Mouse (Mus musculus) layer of hippocampus, adult 11-12 months (tissue): Measurements from ENCODE around the gene Ncs1.

Experiments used
- DNase-seq: peaks from one replicate; pipeline ENCODE4 v3.0.0; 2022; ENCODE audit warnings: low spot score

Gene Ncs1

GRCm38 (mm10) chr2:31245491-31246141 is at the start of gene Ncs1:
Ncs1 (plus strand) TSS chr2:31245823.
- peak; percentile 82 for DNase-seq

DNA sequence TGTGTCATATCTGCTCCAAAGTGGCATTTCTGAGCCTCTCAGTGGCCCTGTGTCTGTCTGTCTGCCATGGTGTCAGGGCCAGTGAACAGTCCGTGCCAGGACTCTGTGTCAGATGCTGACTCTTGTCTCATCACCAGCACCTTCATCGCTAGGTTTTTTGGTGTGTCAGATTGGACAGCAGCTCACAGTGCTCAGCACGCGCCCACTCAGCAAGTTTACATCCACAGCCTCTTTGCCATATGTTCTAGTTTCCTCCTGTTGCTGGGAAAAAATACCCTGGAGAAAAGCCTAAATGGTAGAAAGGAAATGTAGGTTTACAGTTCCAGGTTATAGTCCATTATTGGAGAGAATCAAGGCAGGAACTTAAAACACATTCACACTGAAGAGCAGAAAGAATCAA is 47.0 kb upstream of the Ncs1 start:
- DNase-seq: peak; percentile 42

DNA sequence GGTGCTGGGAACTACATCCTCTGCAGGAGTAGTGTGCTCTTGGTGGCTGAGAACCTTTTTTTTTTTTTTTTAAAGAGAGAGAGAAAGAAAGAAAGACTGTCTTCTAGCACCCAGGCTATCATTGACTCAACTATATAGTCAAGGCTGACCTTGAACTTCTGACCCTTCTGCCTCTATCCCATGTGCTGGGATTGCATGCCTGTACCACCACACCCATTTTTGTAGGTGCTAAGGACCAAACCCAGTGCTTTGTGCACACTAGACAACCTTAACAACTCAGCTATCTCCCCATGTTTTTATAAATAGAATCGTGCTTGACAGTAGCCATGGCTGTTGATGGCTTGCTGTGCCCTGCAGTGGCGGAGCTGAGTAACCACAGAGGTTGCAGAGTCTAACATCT is 45.6 kb upstream of the Ncs1 start:
- no peak for DNase-seq

- DNase-seq: no peak
These were observed 43.8 kb upstream of the Ncs1 start for GRCm38 (mm10) chr2:31201851-31202250.

GRCm38 (mm10) chr2:31202357-31202756 is 43.3 kb upstream of the Ncs1 start:
- DNase-seq: no peak

GRCm38 (mm10) chr2:31202956-31203355 is 42.7 kb upstream of the Ncs1 start:
- DNase-seq: no peak

- no peak for DNase-seq
These were observed 40.9 kb upstream of the Ncs1 start for GRCm38 (mm10) chr2:31204677-31205076.

GRCm38 (mm10) chr2:31206211-31206610 is 39.4 kb upstream of the Ncs1 start:
- no peak for DNase-seq

DNA sequence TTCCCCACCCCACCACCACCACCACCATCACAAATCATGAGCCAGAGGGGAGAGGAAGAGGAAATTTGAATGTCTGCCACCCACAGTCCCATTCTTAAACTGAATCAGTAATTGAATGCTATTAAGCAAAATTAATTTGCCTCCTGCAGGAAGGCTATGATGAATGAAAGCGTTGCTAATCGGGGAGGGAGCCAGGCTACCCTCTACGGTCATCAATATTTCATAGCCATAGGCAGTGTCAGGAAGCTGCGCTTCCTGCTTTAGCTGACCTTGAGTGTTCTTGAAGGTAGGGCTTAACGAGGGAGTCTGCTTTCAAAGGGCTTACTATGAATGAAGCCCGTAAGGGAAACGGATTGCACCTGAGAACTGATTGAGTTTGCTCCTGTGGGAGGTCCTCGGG is 38.7 kb upstream of the Ncs1 start:
- DNase-seq: no peak

- no peak for DNase-seq
These were observed 37.0 kb upstream of the Ncs1 start for GRCm38 (mm10) chr2:31208544-31209142.

DNA sequence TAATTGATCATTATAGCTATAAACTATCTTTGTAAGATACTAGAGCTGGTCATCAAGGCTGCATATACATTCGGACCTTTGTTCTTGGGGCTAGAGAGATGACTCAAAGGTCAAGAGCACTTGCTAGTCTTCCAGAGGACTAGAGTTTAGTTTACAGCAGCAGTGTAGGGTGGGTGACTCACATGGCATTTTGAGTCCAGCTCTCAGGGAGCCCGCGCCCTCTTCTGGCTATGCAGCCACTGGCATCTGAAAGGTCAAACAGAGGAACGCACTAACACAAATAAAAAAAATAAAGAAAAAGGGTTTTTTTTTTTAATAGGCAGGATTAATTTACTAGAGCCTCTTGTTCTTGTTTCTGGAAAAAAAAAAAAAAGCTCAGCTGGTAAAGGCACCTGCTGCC is 36.1 kb upstream of the Ncs1 start:
- DNase-seq: no peak

DNA sequence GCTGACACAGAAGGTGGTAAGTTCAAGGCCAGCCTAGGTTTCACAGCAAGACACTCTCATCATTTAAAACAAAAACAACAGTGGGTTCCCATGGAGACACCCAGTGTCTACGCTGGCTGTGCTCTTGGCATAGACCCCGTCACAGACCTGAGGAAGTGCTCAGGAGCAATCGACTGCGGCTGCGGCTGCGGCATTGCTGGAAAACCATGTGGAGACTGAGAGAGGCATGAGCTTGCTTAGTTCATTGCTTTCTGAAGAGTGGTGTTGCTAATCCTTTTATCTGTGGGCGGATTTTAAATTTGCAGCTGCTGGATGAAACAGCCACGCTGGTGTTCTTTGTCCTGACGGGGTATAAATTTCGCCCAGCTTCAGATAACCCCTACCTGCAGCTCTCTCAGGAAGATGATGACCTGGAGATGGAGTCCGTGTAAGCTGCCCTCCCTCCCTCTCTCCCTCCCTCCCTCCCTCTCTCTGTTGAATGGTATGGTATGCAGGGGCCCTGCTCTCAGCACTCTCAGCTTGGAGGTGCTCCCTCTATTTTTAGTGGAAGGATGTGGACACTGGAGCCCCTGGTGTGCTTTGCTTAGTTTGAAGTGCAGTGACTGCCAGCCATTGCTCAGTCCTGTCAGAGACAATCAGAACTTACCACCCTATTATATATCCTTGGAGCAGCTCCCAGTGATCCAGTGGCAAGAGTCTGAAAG is 35.3 kb upstream of the Ncs1 start:
- DNase-seq: no peak

- DNase-seq: no peak
These were observed 34.4 kb upstream of the Ncs1 start for GRCm38 (mm10) chr2:31211204-31211603.

DNA sequence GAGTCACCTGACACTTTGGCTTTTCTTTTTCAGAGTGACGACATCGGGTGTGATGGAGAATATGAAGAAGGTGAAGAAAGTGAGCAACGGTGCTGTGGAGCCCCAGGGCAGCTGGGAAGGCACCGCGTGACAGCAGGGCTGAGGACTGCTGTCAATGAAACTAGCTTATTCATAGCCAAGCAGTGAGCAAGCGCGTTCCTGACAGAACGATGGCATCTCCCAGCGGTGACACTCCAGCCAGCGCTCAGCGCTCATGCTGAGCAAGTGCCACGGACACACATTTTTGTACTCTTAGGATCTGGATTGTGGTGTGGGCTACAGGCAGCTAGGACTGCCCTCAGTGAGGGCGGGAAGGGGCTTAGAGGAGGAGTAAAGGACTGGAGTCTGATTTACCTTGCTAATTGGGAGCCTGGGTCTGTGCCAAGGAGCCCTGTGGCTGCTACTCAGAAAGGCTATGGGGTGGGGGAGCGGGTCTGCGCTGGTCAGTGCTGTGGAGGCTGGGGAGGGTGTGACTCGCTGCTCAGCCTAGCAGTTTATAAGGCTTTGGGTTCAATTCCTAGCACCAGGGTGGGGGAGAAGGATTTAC is 31.3 kb upstream of the Ncs1 start:
- DNase-seq: no peak

GRCm38 (mm10) chr2:31218611-31219010 is 27.0 kb upstream of the Ncs1 start:
- DNase-seq: no peak

- DNase-seq: no peak
These were observed 26.2 kb upstream of the Ncs1 start for GRCm38 (mm10) chr2:31219470-31219869.

DNA sequence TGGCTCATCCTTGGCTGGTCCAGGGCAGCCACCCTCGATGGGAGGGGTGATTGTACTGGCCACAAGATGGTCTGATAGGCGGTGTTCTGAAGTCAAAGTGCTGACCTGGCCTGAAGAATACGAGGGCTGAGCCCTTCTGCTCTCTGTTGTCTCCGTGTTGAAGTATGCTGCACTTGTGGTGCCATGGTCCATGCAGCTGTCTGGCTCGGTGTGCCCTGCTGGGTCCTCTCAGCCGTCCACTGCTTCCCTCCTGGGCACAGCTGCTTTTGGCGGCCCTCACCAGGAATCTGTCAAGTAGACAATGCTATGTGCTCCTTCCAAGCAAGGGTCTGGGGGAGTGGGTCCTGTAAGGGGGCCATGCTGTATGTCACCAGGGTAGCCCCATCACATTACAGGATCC is 24.8 kb upstream of the Ncs1 start:
- DNase-seq: no peak

DNA sequence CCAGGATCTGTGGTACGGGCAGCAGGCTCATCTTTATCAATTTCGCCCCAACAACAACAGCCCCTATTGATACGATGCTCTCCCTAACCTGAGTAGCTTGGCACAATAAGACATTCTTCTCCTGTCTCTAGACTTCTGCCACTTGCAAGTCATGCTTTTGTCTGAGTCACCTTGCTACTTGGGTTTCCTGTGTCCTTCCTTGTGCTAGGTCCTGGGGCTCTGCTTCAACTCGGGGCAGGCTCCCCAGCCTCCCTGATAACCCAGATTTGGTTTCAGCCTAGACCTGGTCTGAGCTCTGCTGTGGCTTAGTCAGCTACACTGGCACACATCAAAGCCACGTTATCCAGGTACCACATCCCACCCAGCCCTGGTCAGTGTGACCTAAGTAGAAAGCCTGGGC is 24.0 kb upstream of the Ncs1 start:
- no peak for DNase-seq

DNA sequence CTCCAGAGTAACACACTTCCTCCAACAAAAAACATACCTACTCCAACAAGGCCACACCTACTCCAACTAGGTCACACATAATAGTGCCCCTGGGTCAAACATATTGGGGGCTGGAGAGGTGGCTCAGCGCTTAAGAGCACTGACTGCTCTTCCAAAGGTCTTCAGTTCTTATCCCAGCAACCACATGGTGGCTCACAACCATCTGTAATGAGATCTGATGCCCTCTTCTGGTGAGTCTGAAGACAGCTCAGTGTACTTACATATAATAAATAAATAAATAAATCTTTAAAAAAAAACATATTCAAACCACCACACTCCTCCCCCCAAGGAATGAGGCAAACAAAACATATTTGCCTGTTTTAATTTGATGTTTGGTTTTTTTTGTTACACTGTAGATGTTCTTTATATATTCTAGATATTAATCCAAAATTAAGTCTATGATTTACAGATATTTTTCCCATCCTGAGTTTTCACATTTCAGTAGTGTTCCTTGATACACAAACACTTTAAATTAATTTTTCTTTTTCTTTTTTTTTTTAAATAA is 16.8 kb upstream of the Ncs1 start:
- no peak for DNase-seq

DNA sequence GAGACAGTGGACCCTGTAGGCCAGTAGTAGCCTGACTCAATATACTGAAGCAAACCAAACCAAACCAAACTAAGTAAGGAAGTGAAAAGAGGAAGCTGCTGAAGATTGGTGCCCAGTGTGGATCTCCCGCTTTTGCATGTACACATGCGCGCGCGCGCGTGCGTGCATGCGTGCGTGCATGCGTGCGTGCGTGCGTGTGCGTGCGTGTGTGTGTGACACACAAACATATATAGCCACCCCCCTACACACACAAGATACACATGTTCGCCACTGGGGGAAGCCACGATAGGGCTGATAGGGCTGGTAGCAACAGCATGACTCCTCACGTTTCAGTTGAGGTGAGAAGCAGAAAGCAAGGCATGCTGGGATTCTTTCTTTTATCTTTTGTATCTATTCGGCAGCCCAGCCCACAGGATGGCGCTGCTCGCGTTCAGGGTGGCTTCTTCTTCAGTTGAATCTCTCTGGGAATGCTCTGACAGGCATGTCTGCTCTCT is 6.4 kb upstream of the Ncs1 start:
- DNase-seq: no peak

- no peak for DNase-seq
These were observed 5.8 kb upstream of the Ncs1 start for GRCm38 (mm10) chr2:31239833-31240232.

GRCm38 (mm10) chr2:31241639-31242038 is 4.0 kb upstream of the Ncs1 start:
- no peak for DNase-seq

DNA sequence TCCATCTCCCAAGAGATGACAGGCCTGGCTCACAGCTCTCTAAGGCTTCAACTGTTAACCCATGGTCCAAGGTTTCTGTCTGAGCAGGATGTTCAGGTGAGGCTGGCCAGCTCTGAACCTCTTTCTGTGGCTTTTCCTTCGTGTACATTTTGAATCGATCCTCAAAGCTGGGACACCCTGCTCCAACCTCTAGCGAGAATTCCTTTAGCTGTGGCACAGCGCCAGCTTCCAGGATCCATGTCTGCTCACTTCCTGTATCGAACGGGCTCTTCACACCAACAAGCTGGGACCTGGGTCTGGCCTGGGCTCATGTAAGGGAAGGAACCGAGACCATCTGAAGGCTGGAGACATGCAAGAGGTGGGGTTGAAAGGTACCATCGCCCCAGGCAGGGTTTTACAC is 1.4 kb upstream of the Ncs1 start:
- no peak for DNase-seq
